Mouse (Mus musculus): ENCODE data around the gene Tex52. TPM values are rescaled to one million over a fixed set of nuclear protein-coding genes. Genes with fewer than 3 reads are reported as not detected.
"Not testable (repeated sequence)": the region's sequence is repeated elsewhere in the genome, so short reads cannot be mapped to it uniquely, and the experiment has no call there.

Tex52 gene
- total RNA-seq, 2 experiments from 2014 or later, result 6.4 TPM; not detected in 1

- ATAC-seq (replicated peaks; ENCODE audit: low FRiP score, poor library complexity, severe bottlenecking), result no peak
Observed at GRCm38 (mm10) chr6:128376371-128377085, 1.3 kb downstream of the Tex52 start.

- no peak for ATAC-seq (replicated peaks; ENCODE audit: low FRiP score, poor library complexity, severe bottlenecking)
Observed at GRCm38 (mm10) chr6:128379636-128380035, 4.4 kb downstream of the Tex52 start.

GRCm38 (mm10) chr6:128380594-128381167 is 5.4 kb downstream of the Tex52 start:
- not testable (repeated sequence) for ATAC-seq (replicated peaks; ENCODE audit: low FRiP score, poor library complexity, severe bottlenecking)

- ATAC-seq (replicated peaks; ENCODE audit: low FRiP score, poor library complexity, severe bottlenecking), result no peak
Observed at GRCm38 (mm10) chr6:128381254-128381653, 6.0 kb downstream of the Tex52 start.

GRCm38 (mm10) chr6:128383752-128384151 is 8.5 kb downstream of the Tex52 start:
- ATAC-seq (replicated peaks; ENCODE audit: low FRiP score, poor library complexity, severe bottlenecking), result no peak

GRCm38 (mm10) chr6:128385026-128385425 is 9.8 kb downstream of the Tex52 start:
- no peak for ATAC-seq (replicated peaks; ENCODE audit: low FRiP score, poor library complexity, severe bottlenecking)

GRCm38 (mm10) chr6:128389185-128389584 is 13.9 kb downstream of the Tex52 start:
- ATAC-seq (replicated peaks; ENCODE audit: low FRiP score, poor library complexity, severe bottlenecking), result no peak

GRCm38 (mm10) chr6:128390683-128391082 is 15.4 kb downstream of the Tex52 start:
- no peak for ATAC-seq (replicated peaks; ENCODE audit: low FRiP score, poor library complexity, severe bottlenecking)

- no peak for ATAC-seq (replicated peaks; ENCODE audit: low FRiP score, poor library complexity, severe bottlenecking)
Observed at GRCm38 (mm10) chr6:128397574-128398261, 22.5 kb downstream of the Tex52 start.

- ATAC-seq (replicated peaks; ENCODE audit: low FRiP score, poor library complexity, severe bottlenecking), result no peak
Observed at GRCm38 (mm10) chr6:128398996-128399395, 23.7 kb downstream of the Tex52 start, which contains the start of gene Nrip2. Nrip2 (plus strand) TSS chr6:128399296.

GRCm38 (mm10) chr6:128399421-128400185 is 24.3 kb downstream of the Tex52 start:
- ATAC-seq (replicated peaks; ENCODE audit: low FRiP score, poor library complexity, severe bottlenecking), result no peak

GRCm38 (mm10) chr6:128404708-128405107 is 29.5 kb downstream of the Tex52 start:
- no peak for ATAC-seq (replicated peaks; ENCODE audit: low FRiP score, poor library complexity, severe bottlenecking)

- ATAC-seq (replicated peaks; ENCODE audit: low FRiP score, poor library complexity, severe bottlenecking), result no peak
Observed at GRCm38 (mm10) chr6:128408544-128409125, 33.4 kb downstream of the Tex52 start.

GRCm38 (mm10) chr6:128410305-128410704 is 35.0 kb downstream of the Tex52 start:
- no peak for ATAC-seq (replicated peaks; ENCODE audit: low FRiP score, poor library complexity, severe bottlenecking)

GRCm38 (mm10) chr6:128411115-128411514 is 35.9 kb downstream of the Tex52 start:
- peak; percentile 61; the same call in 1 of the 2 replicates for ATAC-seq (replicated peaks; ENCODE audit: low FRiP score, poor library complexity, severe bottlenecking)

- no peak for ATAC-seq (replicated peaks; ENCODE audit: low FRiP score, poor library complexity, severe bottlenecking)
Observed at GRCm38 (mm10) chr6:128416169-128416568, 40.9 kb downstream of the Tex52 start.

GRCm38 (mm10) chr6:128418076-128418475 is 42.8 kb downstream of the Tex52 start:
- ATAC-seq (replicated peaks; ENCODE audit: low FRiP score, poor library complexity, severe bottlenecking), result no peak

GRCm38 (mm10) chr6:128421036-128421435 is 45.8 kb downstream of the Tex52 start:
- no peak for ATAC-seq (replicated peaks; ENCODE audit: low FRiP score, poor library complexity, severe bottlenecking)

GRCm38 (mm10) chr6:128421480-128421879 is 46.2 kb downstream of the Tex52 start:
- ATAC-seq (replicated peaks; ENCODE audit: low FRiP score, poor library complexity, severe bottlenecking), result no peak
